Mouse (Mus musculus): Measurements from ENCODE around the gene Plod3. TPM values are rescaled to one million over a fixed set of nuclear protein-coding genes. Genes with fewer than 3 reads are reported as not detected.

The Plod3 gene
- polyA plus RNA-seq, 1 experiment from 2014 or later, result 44.7 TPM

GRCm38 (mm10) chr5:136953015-136953414, 33.8 kb upstream of the Plod3 start, which contains the start of gene Fis1:
Fis1 (plus strand) TSS chr5:136953275.
- Histone ChIP-seq H3K4me2 (replicated peaks) (peak within 1 kb of the TSS; percentile 75), H3K4me3 (peak within 1 kb of the TSS; percentile 76), H3K9ac (peak within 1 kb of the TSS; percentile 83), H3K27me3 (no peaks in the 10 kb centered on the region), H3K4me1 (peaks cover 22% of the 10 kb centered on the region), H3K27ac (peak within 1 kb of the TSS; percentile 77), H3K36me3 (peaks cover 7% of the 10 kb centered on the region; the same call in 1 of the 2 replicates), H3K9me3 (replicated peaks) (no peaks in the 10 kb centered on the region)
- peak; percentile 97 for ATAC-seq (ENCODE audit: low FRiP score)
- WGBS, result 0% methylated on average over 23 of the region's 23 CpGs

GRCm38 (mm10) chr5:136953440-136953951, 33.3 kb upstream of the Plod3 start:
- Histone ChIP-seq H3K9ac (peak overlapping the region; percentile 83), H3K4me2 (replicated peaks) (peak overlapping the region; percentile 75), H3K9me3 (replicated peaks) (no peaks in the 10 kb centered on the region), H3K27me3 (no peaks in the 10 kb centered on the region), H3K4me1 (peaks cover 22% of the 10 kb centered on the region), H3K4me3 (peak overlapping the region; percentile 76), H3K36me3 (peaks cover 7% of the 10 kb centered on the region; the same call in 1 of the 2 replicates), H3K27ac (peak overlapping the region; percentile 77)
- 4% methylated on average over 12 of the region's 12 CpGs for WGBS
- ATAC-seq (ENCODE audit: low FRiP score), result no peak; the same call in 1 of the 2 replicates

- Histone ChIP-seq H3K27me3 (no peaks in the 10 kb centered on the region), H3K4me3 (no peak overlapping the region), H3K4me2 (replicated peaks) (no peak overlapping the region), H3K9ac (no peak overlapping the region), H3K27ac (no peak overlapping the region), H3K9me3 (replicated peaks) (no peaks in the 10 kb centered on the region), H3K36me3 (peaks cover 7% of the 10 kb centered on the region; the same call in 1 of the 2 replicates), H3K4me1 (peaks cover 22% of the 10 kb centered on the region)
- ATAC-seq (ENCODE audit: low FRiP score), result no peak
- WGBS, result 92% methylated on average over 4 of the region's 4 CpGs
These were observed 31.2 kb upstream of the Plod3 start for GRCm38 (mm10) chr5:136955622-136956021.

GRCm38 (mm10) chr5:136957250-136957649, 29.6 kb upstream of the Plod3 start:
- Histone ChIP-seq H3K27ac (no peak overlapping the region), H3K4me1 (peaks cover 32% of the 10 kb centered on the region)
- WGBS, result 89% methylated on average over 1 of the region's 1 CpGs

GRCm38 (mm10) chr5:136958991-136959605, 27.7 kb upstream of the Plod3 start:
- peaks cover 36% of the 10 kb centered on the region for H3K4me1 ChIP-seq
- no peak overlapping the region for H3K9ac ChIP-seq
- no peak overlapping the region for H3K4me3 ChIP-seq
- peaks cover 17% of the 10 kb centered on the region for H3K36me3 ChIP-seq
- H3K9me3 ChIP-seq (replicated peaks), result no peaks in the 10 kb centered on the region
- no peaks in the 10 kb centered on the region for H3K27me3 ChIP-seq
- H3K27ac ChIP-seq, result no peak overlapping the region
- WGBS, result 71% methylated on average over 5 of the region's 5 CpGs
- no peak overlapping the region for H3K4me2 ChIP-seq (replicated peaks)
- no peak for ATAC-seq (ENCODE audit: low FRiP score)

More at GRCm38 (mm10) chr5:136957250-136957649, 29.6 kb upstream of the Plod3 start:
- ATAC-seq (ENCODE audit: low FRiP score), result no peak
- no peak overlapping the region for H3K4me3 ChIP-seq
- H3K9me3 ChIP-seq (replicated peaks), result no peaks in the 10 kb centered on the region
- no peak overlapping the region for H3K9ac ChIP-seq
- no peak overlapping the region for H3K4me2 ChIP-seq (replicated peaks)
- H3K27me3 ChIP-seq, result no peaks in the 10 kb centered on the region
- H3K36me3 ChIP-seq, result peaks cover 7% of the 10 kb centered on the region; the same call in 1 of the 2 replicates

GRCm38 (mm10) chr5:136960053-136960452, 26.8 kb upstream of the Plod3 start:
- no peak overlapping the region for H3K9ac ChIP-seq
- no peaks in the 10 kb centered on the region for H3K27me3 ChIP-seq
- WGBS, result 93% methylated on average over 6 of the region's 6 CpGs
- no peak for ATAC-seq (ENCODE audit: low FRiP score)
- H3K27ac ChIP-seq, result no peak overlapping the region
- H3K4me1 ChIP-seq, result peaks cover 27% of the 10 kb centered on the region
- H3K9me3 ChIP-seq (replicated peaks), result no peaks in the 10 kb centered on the region
- no peak overlapping the region for H3K4me2 ChIP-seq (replicated peaks)
- H3K4me3 ChIP-seq, result no peak overlapping the region
- H3K36me3 ChIP-seq, result peaks cover 27% of the 10 kb centered on the region

GRCm38 (mm10) chr5:136961334-136961982, 25.4 kb upstream of the Plod3 start:
- Histone ChIP-seq H3K4me3 (peak overlapping the region; percentile 51), H3K9ac (peak overlapping the region; percentile 65), H3K27ac (peak overlapping the region; percentile 76), H3K4me2 (replicated peaks) (peak overlapping the region; percentile 59), H3K9me3 (replicated peaks) (no peaks in the 10 kb centered on the region), H3K4me1 (peaks cover 18% of the 10 kb centered on the region), H3K27me3 (no peaks in the 10 kb centered on the region), H3K36me3 (peaks cover 41% of the 10 kb centered on the region)
- 26% methylated on average over 5 of the region's 5 CpGs for WGBS
- peak; percentile 60 for ATAC-seq (ENCODE audit: low FRiP score)

- ATAC-seq (ENCODE audit: low FRiP score), result peak; percentile 93
- peak overlapping the region; percentile 76 for H3K27ac ChIP-seq
- no peaks in the 10 kb centered on the region for H3K9me3 ChIP-seq (replicated peaks)
- peak overlapping the region; percentile 51 for H3K4me3 ChIP-seq
- H3K36me3 ChIP-seq, result peaks cover 41% of the 10 kb centered on the region
- peak overlapping the region; percentile 59 for H3K4me2 ChIP-seq (replicated peaks)
- peaks cover 18% of the 10 kb centered on the region for H3K4me1 ChIP-seq
- H3K27me3 ChIP-seq, result no peaks in the 10 kb centered on the region
- WGBS, result under 1% methylated on average over 20 of the region's 20 CpGs
- peak overlapping the region; percentile 65 for H3K9ac ChIP-seq
These were observed 24.8 kb upstream of the Plod3 start for GRCm38 (mm10) chr5:136961983-136962461.

- Histone ChIP-seq H3K9me3 (replicated peaks) (no peaks in the 10 kb centered on the region), H3K4me3 (peak overlapping the region; percentile 51), H3K27ac (peak overlapping the region; percentile 76), H3K4me2 (replicated peaks) (peak overlapping the region; percentile 59), H3K4me1 (peaks cover 18% of the 10 kb centered on the region), H3K9ac (peak overlapping the region; percentile 65), H3K36me3 (peaks cover 38% of the 10 kb centered on the region), H3K27me3 (no peaks in the 10 kb centered on the region)
- WGBS, result 2% methylated on average over 10 of the region's 10 CpGs
- ATAC-seq (ENCODE audit: low FRiP score), result peak; percentile 69
These were observed 24.3 kb upstream of the Plod3 start for GRCm38 (mm10) chr5:136962501-136962900.

- Histone ChIP-seq H3K4me3 (peak overlapping the region; percentile 51), H3K36me3 (peaks cover 39% of the 10 kb centered on the region), H3K4me2 (replicated peaks) (peak overlapping the region; percentile 59), H3K27me3 (no peaks in the 10 kb centered on the region), H3K27ac (peak overlapping the region; percentile 76; the same call in 1 of the 2 replicates), H3K9ac (peak overlapping the region; percentile 65), H3K9me3 (replicated peaks) (no peaks in the 10 kb centered on the region), H3K4me1 (peaks cover 18% of the 10 kb centered on the region)
- WGBS, result 67% methylated on average over 8 of the region's 8 CpGs
- no peak for ATAC-seq (ENCODE audit: low FRiP score)
These were observed 23.8 kb upstream of the Plod3 start for GRCm38 (mm10) chr5:136962966-136963540.

- no peaks in the 10 kb centered on the region for H3K27me3 ChIP-seq
- no peak overlapping the region for H3K27ac ChIP-seq
- H3K4me1 ChIP-seq, result peaks cover 18% of the 10 kb centered on the region
- H3K36me3 ChIP-seq, result peaks cover 48% of the 10 kb centered on the region
- no peak overlapping the region; the same call in 1 of the 2 replicates for H3K9ac ChIP-seq
- H3K9me3 ChIP-seq (replicated peaks), result no peaks in the 10 kb centered on the region
- WGBS, result 89% methylated on average over 8 of the region's 9 CpGs
- no peak for ATAC-seq (ENCODE audit: low FRiP score)
- no peak overlapping the region for H3K4me3 ChIP-seq
- no peak overlapping the region for H3K4me2 ChIP-seq (replicated peaks)
These were observed 21.6 kb upstream of the Plod3 start for GRCm38 (mm10) chr5:136965210-136965609.

- H3K27me3 ChIP-seq, result no peaks in the 10 kb centered on the region
- no peak overlapping the region for H3K27ac ChIP-seq
- no peak overlapping the region for H3K4me3 ChIP-seq
- no peak overlapping the region for H3K4me2 ChIP-seq (replicated peaks)
- H3K4me1 ChIP-seq, result peaks cover 18% of the 10 kb centered on the region
- H3K36me3 ChIP-seq, result peaks cover 48% of the 10 kb centered on the region
- WGBS, result 94% methylated on average over 7 of the region's 8 CpGs
- no peaks in the 10 kb centered on the region for H3K9me3 ChIP-seq (replicated peaks)
- ATAC-seq (ENCODE audit: low FRiP score), result no peak
- H3K9ac ChIP-seq, result no peak overlapping the region
These were observed 21.1 kb upstream of the Plod3 start for GRCm38 (mm10) chr5:136965686-136966085.
